Mouse (Mus musculus) CH12.LX (cell line): Measurements from ENCODE around the gene Cipc. TPM values are rescaled to one million over a fixed set of nuclear protein-coding genes. Genes with fewer than 3 reads are reported as not detected.

ENCODE experiments used
- DNase-seq: peaks from one replicate; pipeline ENCODE4 v3.0.0-alpha.2; 2013; ENCODE audit errors: extremely low read depth
- H3K27ac ChIP-seq: 2 replicates; pipeline ENCODE4 v1.5.1; 2012; ENCODE audit warnings: low read depth, mild to moderate bottlenecking, control low read depth, moderate library complexity; ENCODE audit not compliant: insufficient read depth
- H3K27me3 ChIP-seq: replicated peaks from 2 replicates; pipeline ENCODE3; 2012; ENCODE audit warnings: inconsistent platforms
- H3K36me3 ChIP-seq, 2 experiments: replicated peaks in 1 of 2; 2 replicates each; pipeline versions ENCODE3 to v1.6.1; 2012; ENCODE audit warnings: inconsistent platforms in 1 of 2, low read length in 1 of 2, mild to moderate bottlenecking in 1 of 2, mixed read lengths in 1 of 2, moderate library complexity in 1 of 2; ENCODE audit not compliant: control insufficient read depth in 1 of 2, insufficient read depth in 1 of 2
- H3K4me1 ChIP-seq, 2 experiments: 2 replicates each; pipeline ENCODE4 v1.6.1; 2012; ENCODE audit warnings: inconsistent platforms in 1 of 2, moderate library complexity in 1 of 2; ENCODE audit not compliant: insufficient read depth in 2 of 2, control insufficient read depth in 1 of 2
- H3K4me2 ChIP-seq: 2 replicates; pipeline ENCODE4 v1.6.1; 2012; ENCODE audit warnings: low read depth, mild to moderate bottlenecking, control low read depth; ENCODE audit not compliant: poor library complexity, insufficient read depth, severe bottlenecking
- H3K4me3 ChIP-seq, 3 experiments: fragments of 150-350 bp in 1 of 3; sonication (generic) in 1 of 3; replicated peaks in 1 of 3; 2 replicates each; pipeline versions ENCODE3 to v1.5.1; 2011 to 2012; ENCODE audit warnings: low read depth in 2 of 3, low read length in 2 of 3, mild to moderate bottlenecking in 2 of 3, moderate library complexity in 2 of 3, control low read depth in 1 of 3, improper control_type of control experiment in 1 of 3, inconsistent platforms in 1 of 3, mixed read lengths in 1 of 3; ENCODE audit not compliant: poor library complexity in 1 of 3
- H3K79me2 ChIP-seq: replicated peaks from 2 replicates; pipeline ENCODE4 v1.6.1; 2012; ENCODE audit warnings: mild to moderate bottlenecking, moderate library complexity; ENCODE audit not compliant: control insufficient read depth, poor library complexity, insufficient read depth, severe bottlenecking; ENCODE audit errors: extremely low read depth
- H3K9ac ChIP-seq: 2 replicates; pipeline ENCODE4 v1.6.1; 2012; ENCODE audit warnings: low read depth, mild to moderate bottlenecking, control low read depth, moderate library complexity; ENCODE audit not compliant: insufficient read depth
- H3K9me3 ChIP-seq: replicated peaks from 2 replicates; pipeline ENCODE3; 2012; ENCODE audit warnings: low read length, inconsistent platforms, mixed read lengths
- BHLHE40 ChIP-seq: IDR thresholded peaks from 2 replicates; pipeline ENCODE4 v1.6.1; 2011; ENCODE audit warnings: mild to moderate bottlenecking, low read depth, low read length, improper control_type of control experiment
- CHD1 ChIP-seq: IDR thresholded peaks from 2 replicates; pipeline ENCODE4 v1.6.1; 2012; ENCODE audit warnings: low read depth, low read length, improper control_type of control experiment, inconsistent platforms
- CTCF ChIP-seq, 2 experiments: IDR thresholded peaks in 1 of 2; conservative IDR thresholded peaks in 1 of 2; 2 replicates each; pipeline ENCODE4 v1.5.1; 2011 to 2012; ENCODE audit warnings: low read depth in 2 of 2, low read length in 2 of 2, improper control_type of control experiment in 1 of 2, inconsistent platforms in 1 of 2, mild to moderate bottlenecking in 1 of 2, moderate library complexity in 1 of 2
- ELF1 ChIP-seq: IDR thresholded peaks from 2 replicates; pipeline ENCODE4 v1.6.1; 2014; ENCODE audit warnings: low read depth, mild to moderate bottlenecking, inconsistent platforms, low read length, improper control_type of control experiment
- EP300 ChIP-seq: IDR thresholded peaks from 2 replicates; pipeline ENCODE4 v1.6.1; 2011; ENCODE audit warnings: low read length, improper control_type of control experiment
- ETS1 ChIP-seq: conservative IDR thresholded peaks from 2 replicates; pipeline ENCODE4 v1.6.1; 2012; ENCODE audit warnings: low read depth, mild to moderate bottlenecking, inconsistent platforms, low read length, improper control_type of control experiment, moderate library complexity
- HCFC1 ChIP-seq: IDR thresholded peaks from 2 replicates; pipeline ENCODE4 v1.6.1; 2012; ENCODE audit warnings: low read depth, mild to moderate bottlenecking, inconsistent platforms, low read length, improper control_type of control experiment
- IRF4 ChIP-seq: IDR thresholded peaks from 2 replicates; pipeline ENCODE4 v1.6.1; 2014; ENCODE audit warnings: low read depth, mild to moderate bottlenecking, inconsistent platforms, low read length, improper control_type of control experiment
- JUND ChIP-seq: conservative IDR thresholded peaks from 2 replicates; pipeline ENCODE4 v1.6.1; 2011; ENCODE audit warnings: low read depth, low read length, improper control_type of control experiment
- MAFK ChIP-seq: IDR thresholded peaks from 2 replicates; pipeline ENCODE4 v1.6.1; 2011; ENCODE audit warnings: low read length, improper control_type of control experiment; ENCODE audit not compliant: insufficient replicate concordance
- MAZ ChIP-seq: IDR thresholded peaks from 2 replicates; pipeline ENCODE4 v1.6.1; 2012; ENCODE audit warnings: low read depth, mild to moderate bottlenecking, inconsistent platforms, low read length, improper control_type of control experiment, moderate library complexity
- MYC ChIP-seq: IDR thresholded peaks from 2 replicates; pipeline ENCODE4 v1.6.1; 2011; ENCODE audit warnings: low read depth, mild to moderate bottlenecking, improper control_type of control experiment, low read length
- POLR2A ChIP-seq: IDR thresholded peaks from 2 replicates; pipeline ENCODE4 v1.6.1; 2011; ENCODE audit warnings: low read depth, mild to moderate bottlenecking, improper control_type of control experiment, low read length
- POLR2AphosphoS2 ChIP-seq: IDR thresholded peaks from 2 replicates; pipeline ENCODE4 v1.6.1; 2011; ENCODE audit warnings: low read depth, low read length, improper control_type of control experiment
- RAD21 ChIP-seq: IDR thresholded peaks from 2 replicates; pipeline ENCODE4 v1.6.1; 2011; ENCODE audit warnings: low read depth, mild to moderate bottlenecking, low read length, improper control_type of control experiment, moderate library complexity
- RCOR1 ChIP-seq: conservative IDR thresholded peaks from 2 replicates; pipeline ENCODE4 v1.6.1; 2012; ENCODE audit warnings: low read depth, mild to moderate bottlenecking, inconsistent platforms, low read length, improper control_type of control experiment
- SIN3A ChIP-seq: IDR thresholded peaks from 2 replicates; pipeline ENCODE4 v1.6.1; 2012; ENCODE audit warnings: low read length, improper control_type of control experiment, inconsistent platforms
- TBP ChIP-seq: conservative IDR thresholded peaks from 2 replicates; pipeline ENCODE4 v1.6.1; 2011; ENCODE audit warnings: low read depth, low read length, improper control_type of control experiment
- TCF12 ChIP-seq: IDR thresholded peaks from 2 replicates; pipeline ENCODE4 v1.6.1; 2014; ENCODE audit warnings: low read depth, mild to moderate bottlenecking, inconsistent platforms, low read length, improper control_type of control experiment
- UBTF ChIP-seq: IDR thresholded peaks from 2 replicates; pipeline ENCODE4 v1.6.1; 2012; ENCODE audit warnings: low read depth, mild to moderate bottlenecking, inconsistent platforms, low read length, improper control_type of control experiment, moderate library complexity
- ZC3H11A ChIP-seq: IDR thresholded peaks from 2 replicates; pipeline ENCODE4 v1.6.1; 2012; ENCODE audit warnings: low read depth, mild to moderate bottlenecking, inconsistent platforms, low read length, improper control_type of control experiment
- ZMIZ1 ChIP-seq: IDR thresholded peaks from 2 replicates; pipeline ENCODE4 v1.6.1; 2012; ENCODE audit warnings: low read depth, mild to moderate bottlenecking, inconsistent platforms, low read length, improper control_type of control experiment
- dilution Hi-C: fragments of 300-500 bp; cut with MboI; formaldehyde crosslinking; loops from 2 replicates; pipeline ENCODE4 v1.14.3; 2020; ENCODE audit warnings: low sequenced_read_pairs; ENCODE audit not compliant: extremely low pct_unique_long_range_greater_than_20kb, extremely low pct_ligation_motif_present
- in situ Hi-C: fragments of 300-500 bp; cut with MboI; formaldehyde crosslinking; loops from 3 replicates; pipeline ENCODE4 v1.14.3; 2019; ENCODE audit warnings: low sequenced_read_pairs, low pct_ligation_motif_present, low pct_unique_long_range_greater_than_20kb, mixed read lengths
- polyA plus RNA-seq: library from polyadenylated mRNA; unstranded; fragments of >175 nt; gene quantifications from 2 replicates; pipeline ENCODE4 v1.2.1, GENCODE M21; 2012; ENCODE audit warnings: low read depth; ENCODE audit not compliant: insufficient read length
- total RNA-seq, 2 experiments: library from RNA; depleted of rRNA; stranded (reverse); fragments of 300-350 nt in 1 of 2; fragments of >200 nt in 1 of 2; gene quantifications; 2 replicates each; pipeline ENCODE4 v1.2.3; 2012 to 2014

The Cipc gene
- total and polyA plus RNA-seq, 3 experiments, result 15.7 to 20.5 (median 18.7) TPM

- Histone ChIP-seq H3K9ac (no peak overlapping the region), H3K79me2 (no peaks in the 10 kb centered on the region), H3K36me3 (no peaks in the 10 kb centered on the region), H3K4me1 (peaks cover 3 to 17% of the 10 kb centered on the region in 2 experiments), H3K9me3 (no peaks in the 10 kb centered on the region), H3K27ac (no peak overlapping the region), H3K4me2 (no peak overlapping the region), H3K4me3 (no peak overlapping the region), H3K27me3 (no peaks in the 10 kb centered on the region)
- dilution Hi-C loops (no loop called here), in situ Hi-C loops (no loop called here)
- DNase-seq, result no peak
- no peak for TF ChIP-seq ETS1
- no peak for TF ChIP-seq ZC3H11A
Measured at GRCm38 (mm10) chr12:86912335-86913093, 34.3 kb upstream of the Cipc start.

- Histone ChIP-seq H3K9ac (no peak overlapping the region), H3K36me3 (no peaks in the 10 kb centered on the region), H3K4me1 (peaks cover 3 to 17% of the 10 kb centered on the region in 2 experiments), H3K9me3 (no peaks in the 10 kb centered on the region), H3K27me3 (no peaks in the 10 kb centered on the region), H3K79me2 (no peaks in the 10 kb centered on the region), H3K4me2 (no peak overlapping the region), H3K4me3 (no peak overlapping the region), H3K27ac (no peak overlapping the region)
- no peak for DNase-seq
- dilution Hi-C loops, result no loop called here
- TF ChIP-seq POLR2AphosphoS2, result no peak
- no peak for TF ChIP-seq MAFK
- TF ChIP-seq RCOR1, result no peak
- no peak for TF ChIP-seq RAD21
- TF ChIP-seq MAZ, result no peak
- TF ChIP-seq CHD1, result no peak
- no peak for TF ChIP-seq HCFC1
- no peak for TF ChIP-seq BHLHE40
- TF ChIP-seq UBTF, result no peak
- TF ChIP-seq SIN3A, result no peak
- TF ChIP-seq ZC3H11A, result no peak
- no peak for TF ChIP-seq POLR2A
- in situ Hi-C loops, result no loop called here
Measured at GRCm38 (mm10) chr12:86914351-86914750, 32.5 kb upstream of the Cipc start.

GRCm38 (mm10) chr12:86914756-86915155, 32.1 kb upstream of the Cipc start:
- Histone ChIP-seq H3K9ac (no peak overlapping the region), H3K9me3 (no peaks in the 10 kb centered on the region), H3K4me2 (no peak overlapping the region), H3K36me3 (no peaks in the 10 kb centered on the region), H3K27me3 (no peaks in the 10 kb centered on the region), H3K79me2 (no peaks in the 10 kb centered on the region), H3K4me3 (no peak overlapping the region), H3K4me1 (peaks cover 3 to 17% of the 10 kb centered on the region in 2 experiments), H3K27ac (no peak overlapping the region)
- no peak for DNase-seq
- dilution Hi-C loops, result no loop called here
- in situ Hi-C loops, result no loop called here
- TF ChIP-seq RAD21 (no peak), BHLHE40 (no peak), CHD1 (no peak), EP300 (no peak), ETS1 (no peak), ELF1 (no peak), TBP (no peak), JUND (no peak), POLR2A (no peak), HCFC1 (no peak), ZMIZ1 (no peak), MYC (no peak), MAZ (no peak), CTCF (conservative IDR thresholded peaks at IDR 0.05 in 1 of 2, IDR thresholded peaks at IDR 0.05 in 1 of 2; ENCODE audit: low read depth in 2 of 2, low read length in 2 of 2) (no peak), TCF12 (no peak), IRF4 (no peak)
